Mouse (Mus musculus) limb, embryonic 10.5 days (tissue): ENCODE measurements around the gene Ndufaf3. TPM values are rescaled to one million over a fixed set of nuclear protein-coding genes. Genes with fewer than 3 reads are reported as not detected.

Source experiments
- DNase-seq: peaks from one replicate; pipeline ENCODE4 v3.0.0-alpha.2; 2017; ENCODE audit warnings: low spot score
- H3K27ac ChIP-seq: fragments of 300-500 bp; sonication (generic); 2 replicates; pipeline ENCODE4 v1.5.1; 2016; ENCODE audit warnings: mild to moderate bottlenecking
- H3K27me3 ChIP-seq: fragments of 300-500 bp; sonication (generic); 2 replicates; pipeline ENCODE4 v1.6.1; 2016; ENCODE audit warnings: low read depth, mild to moderate bottlenecking; ENCODE audit not compliant: poor library complexity, severe bottlenecking
- H3K36me3 ChIP-seq: fragments of 300-500 bp; sonication (generic); 2 replicates; pipeline ENCODE4 v1.6.1; 2016; ENCODE audit warnings: mild to moderate bottlenecking, moderate library complexity
- H3K4me1 ChIP-seq: fragments of 300-500 bp; sonication (generic); 2 replicates; pipeline ENCODE4 v1.6.1; 2016
- H3K4me3 ChIP-seq: fragments of 300-500 bp; sonication (generic); 2 replicates; pipeline ENCODE4 v1.5.1; 2016; ENCODE audit warnings: mild to moderate bottlenecking, moderate library complexity
- H3K9me3 ChIP-seq: fragments of 300-500 bp; sonication (generic); replicated peaks from 2 replicates; pipeline ENCODE4 v1.6.1; 2016; ENCODE audit warnings: mild to moderate bottlenecking
- WGBS: fragments of 180-500 bp; shearing (Covaris S2); methylation state at CpG from one replicate; pipeline ENCODE4 v1.1.7; 2016; 5-methylcytosine and 5-hydroxymethylcytosine counted together
- polyA plus RNA-seq: library from polyadenylated mRNA; unstranded; fragments of >200 nt; fragmentation: Nextera tagmentation; extraction: Ambion mirVana; gene quantifications from 2 replicates; pipeline ENCODE4 v1.2.1, GENCODE M21; 2016

Gene Ndufaf3
- polyA plus RNA-seq, 1 experiment from 2014 or later: 49.3 TPM

DNA sequence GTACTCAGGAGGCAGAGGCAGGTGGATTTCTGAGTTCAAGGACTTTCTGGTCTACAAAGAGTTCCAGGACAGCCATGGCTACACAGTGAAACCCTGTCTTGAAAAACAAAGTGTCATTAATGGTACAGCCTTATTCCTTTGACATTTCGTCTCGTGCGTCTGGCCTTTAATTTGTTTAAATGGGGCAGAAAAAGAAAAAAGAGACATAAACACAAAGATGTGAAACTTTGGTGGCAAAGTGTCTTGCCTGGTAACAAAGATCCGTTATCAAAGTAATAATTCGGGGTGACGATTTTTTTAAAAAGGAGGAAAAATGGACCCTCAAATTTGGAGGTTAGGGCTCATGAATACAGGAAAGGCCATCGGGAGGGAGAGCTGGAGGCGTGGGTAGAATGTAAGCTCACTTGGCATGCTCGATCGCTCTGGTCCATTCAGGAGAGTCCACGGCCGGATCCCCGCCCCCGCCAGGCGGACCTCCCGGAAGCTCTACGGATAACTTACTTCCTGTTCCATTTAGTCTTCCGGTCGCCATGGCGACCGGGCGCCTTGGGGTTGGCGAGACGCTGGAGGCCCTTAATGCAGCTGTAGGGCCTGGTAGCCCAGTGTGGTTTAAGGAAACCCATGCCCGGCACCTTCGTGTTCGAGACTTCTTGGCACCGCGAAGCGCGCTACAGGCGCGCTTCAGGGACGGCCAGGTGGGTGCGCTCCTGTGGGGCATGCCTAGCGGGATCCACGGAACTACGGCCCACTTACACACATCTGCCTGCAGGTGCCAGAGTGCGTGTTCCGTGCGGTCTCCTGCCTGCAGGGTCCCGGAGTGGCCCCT, 2.4 kb upstream of the Ndufaf3 start, which contains the start of gene Dalrd3:
Gene Dalrd3, plus strand, starts transcription at position 506 of the 826 bp plus-strand sequence.
- H3K9me3 ChIP-seq: no peaks in the 10 kb centered on the region
- H3K4me3 ChIP-seq: peak within 1 kb of the TSS; percentile 82
- H3K27me3 ChIP-seq: no peaks in the 10 kb centered on the region
- H3K36me3 ChIP-seq: peaks cover 63% of the 10 kb centered on the region
- peaks cover 62% of the 10 kb centered on the region for H3K4me1 ChIP-seq
- DNase-seq: peak; percentile 93
- WGBS: 7% methylated on average over 42 of the region's 42 CpGs
- H3K27ac ChIP-seq: peak within 1 kb of the TSS; percentile 85

DNA sequence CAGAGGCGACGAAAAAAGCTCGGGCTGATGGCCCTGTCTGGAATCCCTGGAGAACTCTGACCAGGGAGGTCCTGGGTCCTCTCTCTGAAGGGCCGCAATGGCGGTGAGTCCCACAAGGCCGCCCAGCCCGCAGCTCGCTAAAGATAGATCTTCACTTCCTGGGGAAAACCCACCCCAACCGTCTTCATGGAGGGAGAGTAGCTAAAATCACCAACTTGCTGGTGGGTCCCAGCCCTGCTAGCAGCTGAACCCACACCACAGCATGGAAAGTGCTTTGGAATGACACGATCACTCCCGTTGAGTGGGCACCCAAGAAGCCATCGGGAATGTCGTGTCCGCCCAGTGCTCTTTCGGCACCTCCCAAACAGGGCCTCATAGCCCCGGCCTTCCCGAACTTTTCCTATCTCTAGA, 1.3 kb upstream of the Ndufaf3 start:
- WGBS: 81% methylated on average over 17 of the region's 17 CpGs
- Histone ChIP-seq H3K27ac (peak overlapping the region; percentile 91), H3K36me3 (peaks cover 63% of the 10 kb centered on the region), H3K4me1 (peaks cover 55% of the 10 kb centered on the region), H3K27me3 (no peaks in the 10 kb centered on the region), H3K9me3 (no peaks in the 10 kb centered on the region), H3K4me3 (peak overlapping the region; percentile 62)
- no peak for DNase-seq

DNA sequence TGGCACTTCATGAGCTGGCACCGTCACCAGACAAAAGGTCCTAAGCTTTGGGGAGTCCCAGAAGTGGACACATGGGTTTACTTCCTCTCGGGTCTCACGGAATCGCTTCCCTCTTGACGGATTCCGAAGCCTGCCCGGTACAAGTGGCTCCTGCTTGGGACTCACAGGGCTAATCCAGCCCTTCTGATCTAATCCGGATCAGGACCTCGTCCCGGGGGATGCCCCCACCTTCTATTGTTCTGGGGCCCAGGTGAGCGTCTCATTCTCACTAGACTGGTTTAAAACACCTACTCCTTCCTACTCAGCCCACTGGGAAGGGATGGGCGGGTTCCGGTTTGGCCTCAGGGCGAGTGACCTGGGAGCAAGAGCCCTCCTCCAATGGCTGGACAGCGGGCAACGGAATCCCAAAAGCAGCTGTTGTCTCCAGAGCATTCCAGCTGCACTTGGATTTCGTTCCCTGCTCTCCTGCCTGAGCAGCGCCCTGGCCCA, 741 bp upstream of the Ndufaf3 start:
- H3K9me3 ChIP-seq: no peaks in the 10 kb centered on the region
- no peak for DNase-seq
- no peaks in the 10 kb centered on the region for H3K27me3 ChIP-seq
- H3K27ac ChIP-seq: peak overlapping the region; percentile 91
- peaks cover 51% of the 10 kb centered on the region for H3K4me1 ChIP-seq
- WGBS: 11% methylated on average over 18 of the region's 18 CpGs
- H3K36me3 ChIP-seq: peaks cover 63% of the 10 kb centered on the region
- peak overlapping the region; percentile 62 for H3K4me3 ChIP-seq

DNA sequence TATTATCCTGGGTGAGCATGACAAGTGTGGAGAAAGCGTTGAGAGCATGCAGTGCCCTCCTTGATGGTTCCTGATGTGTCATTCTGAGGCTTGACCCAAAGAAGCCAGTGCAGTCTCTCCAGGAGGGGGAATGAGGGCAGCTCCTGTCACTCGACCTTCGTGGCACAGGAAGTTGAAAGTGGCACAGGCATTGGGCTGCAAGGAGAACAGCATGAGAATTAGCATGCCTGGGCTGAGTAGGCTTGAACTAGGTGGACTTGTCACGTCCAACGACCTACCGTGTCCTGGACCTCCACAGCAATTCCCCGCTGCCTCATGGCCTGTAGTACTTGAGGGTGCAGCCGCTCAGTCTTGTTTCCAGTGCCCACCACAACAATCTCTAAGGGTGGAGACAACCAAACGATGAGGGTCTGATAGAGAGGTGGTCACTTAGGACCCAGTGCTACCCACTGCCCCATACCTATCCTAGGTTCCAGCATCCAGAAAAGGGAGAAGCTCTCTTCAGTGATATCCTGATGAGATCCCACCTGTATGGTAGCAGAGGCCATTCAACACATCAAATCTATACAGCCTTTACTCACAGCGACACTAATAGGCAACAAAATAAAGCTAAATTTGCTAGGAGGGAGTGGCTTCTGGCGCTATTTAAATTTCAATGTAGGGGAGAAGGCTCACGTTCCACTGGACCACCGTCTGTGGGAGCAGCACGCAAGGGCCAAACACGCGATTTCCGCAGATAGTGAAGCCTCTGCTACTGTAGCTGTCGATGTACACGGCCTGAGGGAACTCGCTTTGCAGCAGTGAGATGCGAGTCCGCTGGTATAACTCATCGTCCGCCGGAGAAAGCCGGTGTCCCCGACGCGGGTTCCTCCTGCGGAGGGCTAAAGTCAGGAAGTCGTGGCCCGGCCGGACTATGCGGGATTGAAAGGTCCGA, 1.1 kb downstream of the Ndufaf3 start:
- no peaks in the 10 kb centered on the region for H3K27me3 ChIP-seq
- WGBS: 14% methylated on average over 35 of the region's 35 CpGs
- H3K36me3 ChIP-seq: peaks cover 63% of the 10 kb centered on the region
- peak overlapping the region; percentile 91 for H3K27ac ChIP-seq
- H3K4me1 ChIP-seq: peaks cover 59% of the 10 kb centered on the region
- H3K9me3 ChIP-seq: no peaks in the 10 kb centered on the region
- peak overlapping the region; percentile 62 for H3K4me3 ChIP-seq
- DNase-seq: no peak

DNA sequence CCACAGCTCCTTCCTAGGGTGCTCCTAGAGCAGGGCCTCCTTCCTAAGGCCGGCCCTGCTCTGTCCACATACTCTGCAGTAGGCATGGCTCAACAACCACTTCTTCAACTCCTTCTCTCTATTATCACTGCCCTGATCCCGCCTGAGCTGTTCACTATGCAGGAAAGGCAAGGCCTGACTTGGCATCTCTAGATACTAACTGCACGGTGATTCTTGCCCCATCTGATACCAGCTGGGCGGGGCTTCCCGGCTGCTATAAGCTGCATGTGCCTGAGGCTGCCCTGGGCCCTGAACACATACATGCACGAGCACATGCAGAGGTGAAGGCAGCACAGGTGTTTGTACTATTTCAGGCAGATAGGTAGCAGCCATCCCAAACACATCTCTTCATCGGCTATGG, 3.1 kb downstream of the Ndufaf3 start:
- H3K4me3 ChIP-seq: no peak overlapping the region
- WGBS: 88% methylated on average over 7 of the region's 7 CpGs
- H3K27ac ChIP-seq: no peak overlapping the region
- no peak for DNase-seq
- H3K36me3 ChIP-seq: peaks cover 62% of the 10 kb centered on the region
- no peaks in the 10 kb centered on the region for H3K27me3 ChIP-seq
- H3K4me1 ChIP-seq: peaks cover 42% of the 10 kb centered on the region
- no peaks in the 10 kb centered on the region for H3K9me3 ChIP-seq

DNA sequence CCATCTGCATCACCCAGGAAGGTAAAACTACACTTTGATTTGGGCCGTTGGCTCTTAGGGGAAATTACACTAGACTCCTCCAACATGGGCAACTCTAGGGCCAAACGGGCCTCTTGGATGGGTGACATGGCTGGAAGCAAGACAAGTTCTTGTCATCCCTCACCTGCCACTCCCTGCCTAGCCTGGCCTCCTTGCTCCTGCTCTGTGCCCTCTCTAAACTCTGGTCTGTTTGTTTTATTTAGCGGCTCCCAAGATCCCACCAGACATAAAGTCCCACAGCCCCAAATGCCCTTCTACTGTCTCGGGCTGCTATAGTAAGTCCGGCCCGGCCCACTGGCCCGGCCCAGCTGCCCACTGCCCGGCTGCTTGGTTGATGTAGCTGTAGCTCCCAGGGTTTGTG, 3.6 kb downstream of the Ndufaf3 start:
- no peaks in the 10 kb centered on the region for H3K9me3 ChIP-seq
- no peak for DNase-seq
- H3K4me3 ChIP-seq: no peak overlapping the region
- no peak overlapping the region for H3K27ac ChIP-seq
- no peaks in the 10 kb centered on the region for H3K27me3 ChIP-seq
- H3K36me3 ChIP-seq: peaks cover 66% of the 10 kb centered on the region
- 90% methylated on average over 8 of the region's 8 CpGs for WGBS
- peaks cover 38% of the 10 kb centered on the region for H3K4me1 ChIP-seq

DNA sequence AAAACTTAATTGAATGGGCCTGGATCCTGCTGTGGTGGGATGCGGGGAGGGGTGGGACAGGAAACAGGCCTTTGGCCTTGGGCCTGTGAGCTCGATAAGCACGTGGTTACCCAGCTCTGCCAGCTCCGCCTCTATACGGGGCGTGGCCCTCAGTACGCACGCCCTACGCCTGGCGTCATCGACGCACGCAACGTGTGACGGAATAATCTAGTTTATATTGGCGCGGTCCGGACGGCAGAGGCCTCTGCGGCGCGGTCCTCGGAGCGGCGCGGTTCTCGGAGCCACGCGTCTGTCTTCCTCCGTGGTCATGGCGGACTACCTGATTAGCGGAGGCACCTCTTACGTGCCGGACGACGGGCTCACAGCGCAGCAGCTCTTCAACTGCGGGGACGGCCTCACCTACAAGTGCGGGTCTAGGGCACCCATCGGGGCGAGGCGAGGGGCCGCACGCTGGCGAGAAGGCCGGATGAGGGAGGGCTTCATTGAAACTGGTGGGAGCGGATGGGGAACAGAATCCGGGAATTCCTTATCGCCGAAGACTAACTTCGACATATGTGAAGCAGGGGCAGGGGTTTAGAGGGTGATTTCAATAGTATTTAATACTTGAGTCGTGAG, 6.9 kb downstream of the Ndufaf3 start, which contains the start of gene Impdh2:
Gene Impdh2, plus strand, starts transcription at position 60 of the 615 bp plus-strand sequence.
- under 1% methylated on average over 53 of the region's 53 CpGs for WGBS
- peaks cover 85% of the 10 kb centered on the region for H3K36me3 ChIP-seq
- no peaks in the 10 kb centered on the region for H3K9me3 ChIP-seq

DNA sequence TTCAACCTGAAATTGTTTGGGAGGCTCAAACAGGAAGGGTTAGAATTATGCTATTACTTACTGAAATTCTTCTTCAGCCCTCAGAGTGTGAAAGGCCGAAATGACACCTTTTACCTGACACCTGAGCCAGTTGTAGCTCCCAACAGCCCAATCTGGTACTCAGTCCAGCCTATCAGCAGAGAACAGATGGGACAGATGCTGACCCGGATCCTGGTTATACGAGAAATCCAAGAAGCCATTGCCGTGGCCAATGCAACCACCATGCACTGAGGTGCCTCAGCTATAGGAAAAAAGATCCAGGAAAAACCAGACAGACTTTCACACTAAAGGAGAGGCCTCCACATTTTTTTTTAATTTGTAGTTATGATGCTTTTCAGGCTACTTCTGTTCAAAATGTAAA, 8.1 kb downstream of the Ndufaf3 start:
- Histone ChIP-seq H3K4me1 (peaks cover 13% of the 10 kb centered on the region), H3K4me3 (no peak overlapping the region), H3K27me3 (no peaks in the 10 kb centered on the region), H3K36me3 (peaks cover 85% of the 10 kb centered on the region), H3K27ac (no peak overlapping the region), H3K9me3 (no peaks in the 10 kb centered on the region)
- WGBS: 91% methylated on average over 4 of the region's 4 CpGs
- no peak for DNase-seq

More for the DNA sequence above, 6.9 kb downstream of the Ndufaf3 start, which contains the start of gene Impdh2:
- H3K27ac ChIP-seq: peak within 1 kb of the TSS; percentile 88
- no peaks in the 10 kb centered on the region for H3K27me3 ChIP-seq
- H3K4me3 ChIP-seq: peak within 1 kb of the TSS; percentile 71
- peaks cover 13% of the 10 kb centered on the region for H3K4me1 ChIP-seq
- DNase-seq: peak; percentile 95

DNA sequence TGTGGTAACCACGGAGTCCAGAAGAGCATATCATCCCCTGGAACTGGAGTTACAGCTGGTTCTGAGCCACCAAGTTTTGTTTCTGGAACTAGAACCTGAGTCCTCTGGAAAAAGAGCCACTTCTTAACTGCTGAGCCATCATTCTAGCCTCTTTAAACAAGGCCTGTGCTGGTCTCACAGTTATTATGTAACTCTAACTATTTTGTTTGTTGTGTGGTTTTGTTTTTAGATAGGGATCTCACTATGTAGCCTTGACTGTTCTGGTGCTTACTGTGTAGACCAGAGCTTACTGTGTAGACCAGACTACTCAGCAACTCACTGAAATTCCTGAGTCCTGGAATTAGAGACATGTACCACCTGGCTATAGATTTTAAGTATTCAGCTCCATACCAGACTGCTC, 20.4 kb downstream of the Ndufaf3 start:
- Histone ChIP-seq H3K4me1 (no peaks in the 10 kb centered on the region), H3K36me3 (peaks cover 97% of the 10 kb centered on the region), H3K27ac (no peak overlapping the region), H3K27me3 (no peaks in the 10 kb centered on the region), H3K4me3 (no peak overlapping the region), H3K9me3 (no peaks in the 10 kb centered on the region)
- WGBS: 88% methylated on average over 1 of the region's 1 CpGs
- DNase-seq: no peak

DNA sequence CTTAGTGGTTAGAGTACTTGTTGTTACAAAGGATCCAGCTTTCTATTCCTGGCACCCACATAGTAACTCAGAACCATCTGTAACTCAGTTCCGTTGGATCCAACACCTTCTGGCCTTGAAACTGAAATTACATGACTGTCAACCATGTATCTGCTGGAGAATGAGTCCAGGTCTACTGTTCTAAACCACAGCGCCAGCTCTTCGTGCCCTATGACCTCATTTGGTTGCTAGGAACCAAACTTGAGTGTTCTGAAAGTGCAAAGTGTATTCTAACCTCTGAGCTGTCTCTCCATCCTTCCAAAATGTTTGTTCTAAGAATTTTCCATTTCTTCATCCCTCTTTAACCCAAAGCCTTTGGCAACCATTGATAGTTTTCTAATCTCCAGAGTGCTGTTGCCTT, 21.2 kb downstream of the Ndufaf3 start:
- no peaks in the 10 kb centered on the region for H3K9me3 ChIP-seq
- no peak overlapping the region for H3K27ac ChIP-seq
- DNase-seq: no peak
- WGBS: 96% methylated on average over 3 of the region's 3 CpGs
- no peaks in the 10 kb centered on the region for H3K27me3 ChIP-seq
- peaks cover 97% of the 10 kb centered on the region for H3K36me3 ChIP-seq
- no peak overlapping the region for H3K4me3 ChIP-seq
- no peaks in the 10 kb centered on the region for H3K4me1 ChIP-seq

DNA sequence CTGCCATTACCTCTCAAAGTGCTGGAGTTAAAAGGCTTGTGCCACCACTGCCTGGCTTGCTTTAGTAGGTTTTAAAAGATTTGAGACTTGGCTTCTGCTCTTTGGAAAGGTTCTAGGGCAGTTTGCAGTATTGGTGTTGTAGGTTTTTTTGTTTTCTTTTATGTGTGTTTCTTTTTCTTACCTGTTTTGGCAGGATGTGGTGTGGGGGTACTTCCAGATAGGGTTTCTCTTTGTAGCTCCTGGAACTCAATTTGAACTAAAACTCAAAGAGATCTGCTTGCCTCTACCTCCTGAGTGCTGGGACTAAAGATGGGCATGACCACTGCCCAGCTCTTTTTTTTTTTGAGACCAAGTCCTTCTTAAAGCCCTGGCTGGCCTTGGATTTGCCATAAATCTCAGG, 26.4 kb downstream of the Ndufaf3 start:
- no peaks in the 10 kb centered on the region for H3K27me3 ChIP-seq
- no peaks in the 10 kb centered on the region for H3K9me3 ChIP-seq
- DNase-seq: no peak

DNA sequence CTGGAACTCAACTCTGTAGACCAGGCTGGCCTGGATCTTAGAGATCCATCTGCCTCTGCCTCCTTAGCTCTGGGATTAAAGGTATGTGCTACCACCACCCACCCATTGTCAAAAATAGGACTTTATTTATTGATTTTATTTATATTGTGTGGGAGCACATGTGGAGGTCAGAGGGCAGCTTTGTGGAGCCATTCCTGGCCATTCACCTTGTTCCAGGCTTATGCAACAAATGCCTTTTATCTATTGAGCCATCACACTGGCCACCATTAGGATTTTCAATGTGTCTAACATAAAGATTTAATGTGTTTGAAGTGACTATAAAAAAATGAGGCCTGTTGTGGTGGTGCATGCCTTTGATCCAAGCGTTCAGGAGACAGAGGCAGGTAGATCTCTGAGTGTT, 35.7 kb downstream of the Ndufaf3 start:
- Histone ChIP-seq H3K27ac (no peak overlapping the region), H3K9me3 (no peaks in the 10 kb centered on the region), H3K36me3 (peaks cover 93% of the 10 kb centered on the region), H3K4me1 (no peaks in the 10 kb centered on the region), H3K27me3 (no peaks in the 10 kb centered on the region), H3K4me3 (no peak overlapping the region)
- 89% methylated on average over 1 of the region's 1 CpGs for WGBS
- DNase-seq: no peak

More for the DNA sequence above, 26.4 kb downstream of the Ndufaf3 start:
- peaks cover 97% of the 10 kb centered on the region for H3K36me3 ChIP-seq
- no peaks in the 10 kb centered on the region for H3K4me1 ChIP-seq
- no peak overlapping the region for H3K27ac ChIP-seq
- no peak overlapping the region for H3K4me3 ChIP-seq
